Mouse (Mus musculus): ENCODE data around the gene Gapvd1. TPM values are rescaled to one million over a fixed set of nuclear protein-coding genes. Genes with fewer than 3 reads are reported as not detected.
"Not testable (repeated sequence)": the region's sequence is repeated elsewhere in the genome, so short reads cannot be mapped to it uniquely, and the experiment has no call there.

The Gapvd1 gene
- polyA plus RNA-seq, 1 experiment from 2014 or later: 83.2 TPM

DNA sequence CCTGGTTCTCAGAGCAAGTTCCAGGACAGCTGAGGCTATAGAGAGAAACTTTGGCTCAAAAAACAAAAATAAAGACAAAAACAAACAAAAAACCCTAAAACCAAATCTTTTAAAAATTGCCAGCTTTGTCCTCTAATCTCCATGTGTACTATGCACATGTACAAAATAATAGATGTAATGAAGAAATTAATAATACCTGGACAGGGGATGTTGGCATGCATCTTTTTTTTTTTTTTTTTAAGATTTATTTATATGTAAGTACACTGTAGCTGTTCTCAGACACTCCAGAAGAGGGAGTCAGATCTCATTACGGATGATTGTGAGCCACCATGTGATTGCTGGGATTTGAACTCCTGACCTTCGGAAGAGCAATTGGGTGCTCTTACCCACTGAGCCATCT, 37.5 kb upstream of the Gapvd1 start:
- ATAC-seq (ENCODE audit: insufficient read depth, low FRiP score, low read depth); H3K36me3 ChIP-seq; H3K4me3 ChIP-seq (replicated peaks); H3K4me2 ChIP-seq; H3K9me3 ChIP-seq; H3K9ac ChIP-seq; H3K4me1 ChIP-seq; H3K27ac ChIP-seq; H3K27me3 ChIP-seq (replicated peaks): not testable (repeated sequence)
- WGBS: 94% methylated on average over 2 of the region's 2 CpGs

GRCm38 (mm10) chr2:34790282-34790681, 35.2 kb upstream of the Gapvd1 start:
- Histone ChIP-seq H3K4me3 (replicated peaks) (no peak overlapping the region), H3K4me2 (no peak overlapping the region), H3K27ac (no peak overlapping the region), H3K27me3 (replicated peaks) (no peaks in the 10 kb centered on the region), H3K4me1 (no peaks in the 10 kb centered on the region), H3K9me3 (no peaks in the 10 kb centered on the region), H3K9ac (no peak overlapping the region), H3K36me3 (peaks cover 11% of the 10 kb centered on the region; the same call in 1 of the 2 replicates)
- no peak for ATAC-seq (ENCODE audit: insufficient read depth, low FRiP score, low read depth)
- WGBS: 86% methylated on average over 8 of the region's 8 CpGs

DNA sequence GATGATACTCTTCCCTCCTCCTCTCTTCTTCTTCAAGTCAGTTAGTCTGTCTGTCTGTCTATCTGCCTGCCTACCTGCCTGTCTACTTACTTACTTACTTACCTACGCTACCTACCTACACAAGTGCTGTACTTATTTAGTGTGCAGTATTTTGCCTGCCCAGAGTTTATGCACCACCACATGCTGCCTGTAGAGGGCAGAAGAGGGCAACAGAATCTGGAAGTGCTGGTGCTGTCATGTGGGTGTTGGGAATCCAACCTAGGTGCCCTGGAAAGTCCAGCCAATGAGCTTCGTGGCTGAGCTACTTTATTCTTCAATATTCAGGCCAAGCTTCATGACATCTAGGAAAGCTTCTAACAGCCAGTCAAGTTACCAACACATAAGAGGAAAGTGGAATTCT, 29.1 kb upstream of the Gapvd1 start:
- Histone ChIP-seq H3K4me3 (replicated peaks) (no peak overlapping the region), H3K4me1 (no peaks in the 10 kb centered on the region), H3K9me3 (no peaks in the 10 kb centered on the region), H3K27me3 (replicated peaks) (no peaks in the 10 kb centered on the region), H3K4me2 (no peak overlapping the region), H3K27ac (no peak overlapping the region), H3K36me3 (peaks cover 31% of the 10 kb centered on the region), H3K9ac (no peak overlapping the region)
- ATAC-seq (ENCODE audit: insufficient read depth, low FRiP score, low read depth): no peak
- WGBS: 87% methylated on average over 2 of the region's 2 CpGs

DNA sequence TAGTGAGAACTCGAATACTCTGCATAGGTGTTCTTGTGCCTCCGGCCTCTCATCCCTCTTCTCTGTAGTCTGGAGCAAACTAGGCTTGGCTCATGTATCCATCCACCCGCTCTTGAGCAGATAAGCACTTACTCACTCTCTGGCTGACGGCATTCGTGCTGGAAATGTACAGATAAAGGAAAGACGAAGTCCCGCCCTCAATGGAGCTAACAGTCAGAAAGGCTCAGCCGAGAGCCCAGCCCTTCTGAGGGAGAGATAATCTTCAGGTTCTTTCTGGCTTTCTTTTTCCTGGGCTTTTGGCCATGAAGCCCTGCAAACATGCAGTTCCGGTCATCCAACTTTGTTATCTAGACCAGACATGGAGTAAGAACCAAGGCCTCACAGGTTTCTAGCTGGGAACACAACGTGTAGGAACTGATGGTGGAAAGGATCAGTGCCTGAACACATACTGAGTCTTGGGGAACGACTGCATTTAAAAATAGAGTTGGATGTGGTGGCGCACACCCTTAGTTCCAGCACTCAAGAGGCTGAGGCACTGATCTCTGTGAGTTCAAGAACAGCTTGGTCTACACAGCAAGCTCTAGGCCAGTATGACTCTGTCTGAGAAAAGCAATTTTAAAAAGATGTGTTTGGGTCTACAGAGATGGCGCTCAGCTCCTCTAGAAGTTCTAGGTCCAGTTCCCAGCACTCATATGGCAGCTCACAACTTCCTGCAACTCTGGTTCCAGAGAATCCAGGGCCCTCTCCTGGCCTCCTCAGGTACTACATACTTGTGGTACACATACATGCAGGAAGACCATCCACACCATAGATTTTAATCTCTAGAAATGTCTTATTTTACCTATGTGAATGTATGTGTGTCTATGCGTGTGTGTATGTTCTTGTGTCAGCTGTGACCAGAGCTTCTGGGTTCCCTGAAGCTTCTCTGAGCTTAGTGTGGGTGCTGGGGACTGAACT, 28.3 kb upstream of the Gapvd1 start:
- no peaks in the 10 kb centered on the region for H3K27me3 ChIP-seq (replicated peaks)
- no peak overlapping the region for H3K4me2 ChIP-seq
- peak; percentile 92 for ATAC-seq (ENCODE audit: insufficient read depth, low FRiP score, low read depth)
- 83% methylated on average over 14 of the region's 14 CpGs for WGBS
- no peak overlapping the region for H3K27ac ChIP-seq
- H3K4me1 ChIP-seq: no peaks in the 10 kb centered on the region
- no peak overlapping the region for H3K4me3 ChIP-seq (replicated peaks)
- H3K36me3 ChIP-seq: peaks cover 31% of the 10 kb centered on the region
- H3K9ac ChIP-seq: no peak overlapping the region
- no peaks in the 10 kb centered on the region for H3K9me3 ChIP-seq

GRCm38 (mm10) chr2:34777237-34777868, 22.3 kb upstream of the Gapvd1 start:
- H3K4me3 ChIP-seq (replicated peaks): no peak overlapping the region
- H3K4me1 ChIP-seq: peaks cover 23% of the 10 kb centered on the region
- no peaks in the 10 kb centered on the region for H3K9me3 ChIP-seq
- no peak overlapping the region for H3K9ac ChIP-seq
- H3K27ac ChIP-seq: no peak overlapping the region
- WGBS: 53% methylated on average over 1 of the region's 1 CpGs
- ATAC-seq (ENCODE audit: insufficient read depth, low FRiP score, low read depth): no peak
- peaks cover 52% of the 10 kb centered on the region for H3K36me3 ChIP-seq
- no peaks in the 10 kb centered on the region for H3K27me3 ChIP-seq (replicated peaks)
- peak overlapping the region; percentile 42; the same call in 1 of the 2 replicates for H3K4me2 ChIP-seq

GRCm38 (mm10) chr2:34774493-34774892, 19.5 kb upstream of the Gapvd1 start:
- Histone ChIP-seq H3K36me3 (peaks cover 43% of the 10 kb centered on the region), H3K4me3 (replicated peaks) (peak overlapping the region; percentile 81), H3K4me2 (peak overlapping the region; percentile 56), H3K27ac (no peak overlapping the region), H3K27me3 (replicated peaks) (no peaks in the 10 kb centered on the region), H3K9me3 (no peaks in the 10 kb centered on the region), H3K4me1 (peaks cover 27% of the 10 kb centered on the region), H3K9ac (peak overlapping the region; percentile 10; the same call in 1 of the 2 replicates)
- 89% methylated on average over 6 of the region's 6 CpGs for WGBS
- no peak for ATAC-seq (ENCODE audit: insufficient read depth, low FRiP score, low read depth)

- Histone ChIP-seq H3K4me3 (replicated peaks) (peak overlapping the region; percentile 81), H3K36me3 (peaks cover 42% of the 10 kb centered on the region), H3K27me3 (replicated peaks) (no peaks in the 10 kb centered on the region), H3K9ac (no peak overlapping the region), H3K9me3 (no peaks in the 10 kb centered on the region), H3K4me1 (peaks cover 27% of the 10 kb centered on the region), H3K4me2 (peak overlapping the region; percentile 56), H3K27ac (no peak overlapping the region)
- 89% methylated on average over 4 of the region's 4 CpGs for WGBS
- no peak for ATAC-seq (ENCODE audit: insufficient read depth, low FRiP score, low read depth)
Measured at GRCm38 (mm10) chr2:34773673-34774072, 18.6 kb upstream of the Gapvd1 start.

- H3K9me3 ChIP-seq: no peaks in the 10 kb centered on the region
- H3K9ac ChIP-seq: peak overlapping the region; percentile 88
- H3K4me2 ChIP-seq: peak overlapping the region; percentile 56
- H3K36me3 ChIP-seq: peaks cover 37% of the 10 kb centered on the region
- H3K27ac ChIP-seq: peak overlapping the region; percentile 86
- WGBS: 2% methylated on average over 50 of the region's 50 CpGs
- H3K4me3 ChIP-seq (replicated peaks): peak overlapping the region; percentile 81
- no peaks in the 10 kb centered on the region for H3K27me3 ChIP-seq (replicated peaks)
- peaks cover 27% of the 10 kb centered on the region for H3K4me1 ChIP-seq
- ATAC-seq (ENCODE audit: insufficient read depth, low FRiP score, low read depth): no peak; the same call in 1 of the 2 replicates
Measured at GRCm38 (mm10) chr2:34772252-34773235, 17.5 kb upstream of the Gapvd1 start.

- no peaks in the 10 kb centered on the region for H3K9me3 ChIP-seq
- peaks cover 28% of the 10 kb centered on the region for H3K36me3 ChIP-seq
- WGBS: under 1% methylated on average over 60 of the region's 60 CpGs
- peak within 1 kb of the TSS; percentile 86 for H3K27ac ChIP-seq
- H3K4me3 ChIP-seq (replicated peaks): peak within 1 kb of the TSS; percentile 81
- H3K4me2 ChIP-seq: peak within 1 kb of the TSS; percentile 56
- H3K9ac ChIP-seq: peak within 1 kb of the TSS; percentile 88
- ATAC-seq (ENCODE audit: insufficient read depth, low FRiP score, low read depth): peak; percentile 98
- H3K27me3 ChIP-seq (replicated peaks): no peaks in the 10 kb centered on the region
- peaks cover 25% of the 10 kb centered on the region for H3K4me1 ChIP-seq
Measured at GRCm38 (mm10) chr2:34771368-34772226, 16.6 kb upstream of the Gapvd1 start, which contains the start of gene Hspa5. TSS of gene Hspa5 (plus strand) at chr2:34771970.

DNA sequence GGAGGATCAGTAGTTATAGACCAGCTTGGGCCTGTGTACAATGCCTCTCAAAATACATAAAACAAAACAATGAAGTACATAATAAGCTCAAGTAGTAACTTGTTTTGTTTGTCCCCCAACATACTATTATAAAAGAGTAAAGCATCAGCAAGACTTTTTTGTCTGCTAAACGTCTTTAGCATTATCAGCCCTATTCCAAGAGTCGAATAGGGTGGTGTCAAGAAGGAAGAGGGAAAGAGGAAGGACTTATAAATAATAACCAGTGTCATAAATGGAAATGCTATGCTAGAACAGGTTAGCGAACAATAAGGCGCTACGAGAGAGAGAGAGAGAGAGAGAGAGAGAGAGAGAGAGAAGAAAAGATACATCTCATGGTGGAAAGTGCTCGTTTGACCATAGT, 15.9 kb upstream of the Gapvd1 start:
- peaks cover 23% of the 10 kb centered on the region for H3K36me3 ChIP-seq

More for the DNA sequence above, 15.9 kb upstream of the Gapvd1 start:
- WGBS: under 1% methylated on average over 6 of the region's 6 CpGs
- Histone ChIP-seq H3K9me3 (no peaks in the 10 kb centered on the region), H3K27ac (peak overlapping the region; percentile 85), H3K4me2 (peak overlapping the region; percentile 56), H3K9ac (peak overlapping the region; percentile 80), H3K27me3 (replicated peaks) (no peaks in the 10 kb centered on the region), H3K4me3 (replicated peaks) (peak overlapping the region; percentile 81), H3K4me1 (peaks cover 22% of the 10 kb centered on the region)
- no peak for ATAC-seq (ENCODE audit: insufficient read depth, low FRiP score, low read depth)
